Mouse (Mus musculus): Measurements from ENCODE around the gene Soat1. TPM values are rescaled to one million over a fixed set of nuclear protein-coding genes. Genes with fewer than 3 reads are reported as not detected.
"Not testable (repeated sequence)": the region's sequence is repeated elsewhere in the genome, so short reads cannot be mapped to it uniquely, and the experiment has no call there.

The Soat1 gene
- 10 to 100 TPM; 49.3 to 55.9 TPM for total RNA-seq (2021)
- long read RNA-seq, experiment 1, full-length matches to known transcripts, result 10 of 17 reads
- long read RNA-seq, experiment 1, partial matches to known transcripts, result 1 of 17 reads
- long read RNA-seq, experiment 1, other reads (novel, unspliced or antisense), result 6 of 17 reads
- long read RNA-seq, experiment 2, full-length matches to known transcripts, result 12 of 17 reads
- long read RNA-seq, experiment 2, partial matches to known transcripts, result 0 of 17 reads
- long read RNA-seq, experiment 2, other reads (novel, unspliced or antisense), result 5 of 17 reads

GRCm38 (mm10) chr1:156473961-156474503 is at the start of gene Soat1:
Soat1 (minus strand) TSS chr1:156474331.
- peak within 1 kb of the TSS; percentile 94 for H3K27ac ChIP-seq
- DNase-seq (ENCODE audit: low spot score in 2 of 2), result peak; percentile 83 to 89
- H3K4me3 ChIP-seq, result peak within 1 kb of the TSS; percentile 95
- TF ChIP-seq CTCF (conservative IDR thresholded peaks at IDR 0.05), result peak; percentile 54

DNA sequence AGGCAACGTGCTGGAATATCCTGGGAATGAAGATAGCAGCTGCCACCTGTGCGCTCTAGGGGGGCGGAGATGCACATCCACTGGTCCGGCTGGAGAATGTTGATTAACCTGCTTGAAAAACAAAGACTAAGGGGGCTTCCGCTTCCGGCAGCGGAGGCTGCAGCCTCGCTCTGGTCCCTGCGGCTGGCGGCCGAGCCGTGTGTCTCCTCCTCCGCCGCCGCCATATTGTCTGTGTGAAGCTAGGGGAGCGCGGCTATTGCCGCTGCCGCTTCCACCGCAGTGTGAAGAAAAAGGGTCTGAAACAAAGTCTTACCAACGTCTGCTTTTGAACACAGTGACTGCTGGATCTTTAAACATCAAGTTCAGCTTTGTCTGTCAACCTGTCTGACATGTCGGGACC is 49.7 kb upstream of the Soat1 start, which contains the start of gene Gm10031:
TSS of gene Gm10031 (plus strand) at position 171 of the 400 bp plus-strand sequence.
- H3K4me3 ChIP-seq; H3K27ac ChIP-seq; DNase-seq (ENCODE audit: low spot score in 2 of 2): not testable (repeated sequence)

- no peak for TF ChIP-seq CTCF (conservative IDR thresholded peaks at IDR 0.05)
- no peak overlapping the region for H3K27ac ChIP-seq
- no peak overlapping the region for H3K4me3 ChIP-seq
Observed at GRCm38 (mm10) chr1:156521796-156522517, 47.8 kb upstream of the Soat1 start.

DNA sequence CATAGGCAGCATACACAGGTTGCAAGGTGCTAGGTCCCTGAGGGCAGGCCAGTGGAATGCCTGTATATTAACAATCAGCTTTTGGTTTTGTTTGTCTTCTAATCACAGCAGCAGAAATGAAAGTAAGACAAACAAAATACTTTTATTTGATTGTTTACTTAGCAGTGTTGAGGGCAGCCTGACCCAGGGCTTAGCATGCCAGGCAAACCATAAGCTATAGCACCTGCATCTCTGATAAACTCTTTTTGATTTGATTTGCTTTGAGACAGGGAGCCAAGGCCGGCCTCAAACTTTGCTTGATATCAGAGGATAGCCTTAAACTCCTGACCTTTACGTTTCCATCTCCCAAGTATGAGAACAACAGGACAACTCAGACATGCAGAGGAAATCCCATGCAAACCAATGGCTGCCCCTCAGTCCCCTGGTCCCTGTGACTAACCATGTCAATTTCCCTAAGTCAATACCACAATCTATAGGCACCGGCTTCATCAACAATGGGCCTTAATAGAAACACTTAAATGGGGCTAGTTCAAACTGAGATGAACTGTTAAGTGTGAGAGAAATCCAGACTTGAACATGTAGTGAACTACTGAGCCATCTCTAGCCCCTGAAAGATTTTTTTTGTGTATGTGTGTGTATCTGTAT is 46.1 kb upstream of the Soat1 start:
- no peak for TF ChIP-seq CTCF (conservative IDR thresholded peaks at IDR 0.05)
- no peak for DNase-seq (ENCODE audit: low spot score in 2 of 2)
- H3K27ac ChIP-seq, result no peak overlapping the region
- H3K4me3 ChIP-seq, result no peak overlapping the region

More at GRCm38 (mm10) chr1:156521796-156522517, 47.8 kb upstream of the Soat1 start:
- DNase-seq (ENCODE audit: low spot score in 2 of 2), result no peak

DNA sequence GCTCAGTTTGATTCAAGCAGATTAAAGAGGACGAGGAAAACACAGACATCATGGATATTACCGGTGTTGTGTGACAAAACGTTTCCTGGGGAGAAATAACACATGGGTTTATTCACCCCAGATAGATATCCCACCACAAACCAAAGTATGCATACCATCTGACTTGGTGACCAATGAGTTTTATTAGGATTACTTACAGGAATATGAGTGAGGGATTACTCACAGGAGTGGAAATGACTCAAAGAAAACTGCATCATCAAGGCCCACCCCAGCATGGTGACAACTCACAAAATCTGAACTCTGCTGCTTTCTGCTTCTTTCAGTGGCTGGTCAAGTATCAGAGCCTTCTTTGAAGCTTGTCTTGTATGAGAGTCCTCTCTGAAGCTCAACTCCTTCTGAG is 33.6 kb upstream of the Soat1 start:
- H3K27ac ChIP-seq, result no peak overlapping the region
- DNase-seq (ENCODE audit: low spot score in 2 of 2), result no peak
- TF ChIP-seq CTCF (conservative IDR thresholded peaks at IDR 0.05), result no peak

DNA sequence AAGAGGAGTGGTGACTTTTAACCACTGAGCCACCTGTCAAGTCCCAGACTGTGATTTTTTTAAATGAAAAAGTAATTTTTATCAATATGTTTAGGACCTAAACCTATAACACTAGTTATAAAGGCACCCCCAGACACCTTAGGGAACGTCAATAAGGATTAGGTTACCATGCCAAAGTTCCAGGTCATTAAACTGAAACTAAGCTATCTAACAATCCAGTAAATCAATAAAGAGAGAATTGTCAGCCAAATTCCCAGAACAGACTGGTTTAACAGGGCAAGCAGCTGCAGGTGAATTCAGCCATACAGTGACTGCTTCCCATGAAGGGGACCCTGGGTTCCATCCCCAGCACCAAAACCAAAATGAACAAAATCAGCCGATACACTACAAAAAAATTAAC is 31.8 kb upstream of the Soat1 start:
- H3K27ac ChIP-seq, result no peak overlapping the region
- DNase-seq (ENCODE audit: low spot score in 2 of 2), result no peak
- H3K4me3 ChIP-seq, result no peak overlapping the region
- TF ChIP-seq CTCF (conservative IDR thresholded peaks at IDR 0.05), result no peak

More for the DNA sequence above, 33.6 kb upstream of the Soat1 start:
- H3K4me3 ChIP-seq, result no peak overlapping the region

DNA sequence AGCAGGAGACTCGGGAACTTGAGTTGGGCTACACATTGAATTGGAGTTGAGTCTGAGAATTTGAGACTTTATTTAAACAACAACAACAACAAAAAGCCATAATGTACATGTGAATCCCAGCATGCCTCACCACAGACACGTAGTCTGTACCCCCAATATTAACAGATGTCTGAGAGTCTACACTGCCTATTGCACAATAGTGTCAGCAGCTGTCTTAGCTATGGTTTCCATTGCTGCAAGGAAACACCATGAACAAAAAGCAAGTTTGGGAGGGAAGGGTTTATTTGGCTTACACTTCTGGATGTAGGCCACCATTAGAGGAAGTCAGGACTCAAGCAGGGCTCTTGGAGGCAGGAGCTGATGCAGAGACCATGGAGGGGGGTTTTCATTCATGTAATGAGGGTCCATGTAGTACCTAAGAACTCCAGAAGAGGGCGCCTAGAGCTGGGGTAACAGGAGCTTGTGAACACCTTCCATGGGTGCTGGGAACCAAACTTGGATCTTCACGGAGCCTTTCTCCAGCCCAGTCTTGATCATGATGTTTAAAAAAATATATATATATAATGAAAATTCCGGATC is 30.9 kb upstream of the Soat1 start:
- H3K27ac ChIP-seq, result no peak overlapping the region
- no peak overlapping the region for H3K4me3 ChIP-seq
- no peak for DNase-seq (ENCODE audit: low spot score in 2 of 2)
- peak; percentile 57 for TF ChIP-seq CTCF (conservative IDR thresholded peaks at IDR 0.05)

- DNase-seq (ENCODE audit: low spot score in 2 of 2), result no peak
- Histone ChIP-seq H3K27ac (no peak overlapping the region), H3K4me3 (no peak overlapping the region)
- TF ChIP-seq CTCF (conservative IDR thresholded peaks at IDR 0.05), result no peak
Observed at GRCm38 (mm10) chr1:156496910-156497309, 22.8 kb upstream of the Soat1 start.

DNA sequence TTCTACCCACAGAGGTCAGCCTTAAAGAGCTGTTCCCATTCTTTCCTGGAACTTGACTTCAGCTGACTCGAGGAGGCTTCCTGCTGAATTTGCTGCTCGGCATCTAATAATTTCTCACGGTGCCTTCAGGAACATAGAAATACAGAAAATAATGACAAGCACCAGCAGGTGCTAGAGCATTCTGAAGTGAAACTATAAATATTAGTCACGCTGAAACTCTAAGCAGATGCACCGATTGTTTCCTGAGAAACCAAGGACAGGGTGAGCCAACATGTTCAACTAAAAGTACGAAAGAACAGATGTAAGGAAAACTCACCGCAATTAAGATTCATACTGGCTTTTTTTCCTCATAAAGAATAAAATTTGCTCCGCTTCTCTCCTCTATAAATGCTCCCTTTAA is 20.9 kb upstream of the Soat1 start:
- Histone ChIP-seq H3K27ac (peak overlapping the region; percentile 59; the same call in 1 of the 2 replicates), H3K4me3 (no peak overlapping the region)
- no peak for TF ChIP-seq CTCF (conservative IDR thresholded peaks at IDR 0.05)
- DNase-seq (ENCODE audit: low spot score in 2 of 2), result peak in 1 of 2 experiments; percentile 6

GRCm38 (mm10) chr1:156491226-156491796 is 17.2 kb upstream of the Soat1 start:
- TF ChIP-seq CTCF (conservative IDR thresholded peaks at IDR 0.05), result no peak
- Histone ChIP-seq H3K27ac (no peak overlapping the region), H3K4me3 (no peak overlapping the region)
- no peak for DNase-seq (ENCODE audit: low spot score in 2 of 2)

GRCm38 (mm10) chr1:156488031-156488430 is 13.9 kb upstream of the Soat1 start:
- no peak for TF ChIP-seq CTCF (conservative IDR thresholded peaks at IDR 0.05)
- no peak overlapping the region for H3K27ac ChIP-seq
- no peak for DNase-seq (ENCODE audit: low spot score in 2 of 2)
- H3K4me3 ChIP-seq, result no peak overlapping the region

DNA sequence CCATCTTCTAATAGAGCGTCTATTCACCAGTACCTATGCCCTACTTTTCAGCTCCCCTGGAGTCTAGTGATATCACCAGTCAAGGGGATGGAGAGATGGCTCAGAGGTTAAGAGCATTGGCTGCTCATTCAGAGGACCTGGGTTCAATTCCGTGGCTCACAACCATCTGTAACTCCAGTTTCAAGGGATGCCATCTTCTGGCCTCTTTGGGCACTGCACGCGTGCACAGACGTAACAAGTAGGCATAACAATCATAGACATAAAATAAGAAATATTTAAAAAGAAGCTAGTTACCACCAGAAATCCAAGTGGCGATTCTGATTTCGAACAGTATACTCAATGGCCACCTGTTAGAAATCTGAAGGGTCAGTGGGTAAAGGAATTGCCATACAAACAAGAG is 13.4 kb upstream of the Soat1 start:
- no peak overlapping the region for H3K4me3 ChIP-seq
- DNase-seq (ENCODE audit: low spot score in 2 of 2), result no peak
- no peak overlapping the region for H3K27ac ChIP-seq
- TF ChIP-seq CTCF (conservative IDR thresholded peaks at IDR 0.05), result peak; percentile 49
